Mouse (Mus musculus): ENCODE measurements around the gene Sypl. TPM values are rescaled to one million over a fixed set of nuclear protein-coding genes. Genes with fewer than 3 reads are reported as not detected.
"Not testable (repeated sequence)": the region's sequence is repeated elsewhere in the genome, so short reads cannot be mapped to it uniquely, and the experiment has no call there.

Sypl gene
- polyA plus RNA-seq, 1 experiment from 2014 or later, result 50.9 TPM

GRCm38 (mm10) chr12:32989731-32990130 is 36.0 kb downstream of the Sypl start:
- Histone ChIP-seq H3K27ac (no peak overlapping the region), H3K4me3 (no peak overlapping the region), H3K27me3 (no peaks in the 10 kb centered on the region), H3K4me1 (no peaks in the 10 kb centered on the region), H3K36me3 (no peaks in the 10 kb centered on the region), H3K9me3 (replicated peaks) (no peaks in the 10 kb centered on the region), H3K4me2 (replicated peaks) (no peak overlapping the region), H3K9ac (no peak overlapping the region)
- ATAC-seq (ENCODE audit: low FRiP score), result no peak
- 73% methylated on average over 12 of the region's 12 CpGs for WGBS

DNA sequence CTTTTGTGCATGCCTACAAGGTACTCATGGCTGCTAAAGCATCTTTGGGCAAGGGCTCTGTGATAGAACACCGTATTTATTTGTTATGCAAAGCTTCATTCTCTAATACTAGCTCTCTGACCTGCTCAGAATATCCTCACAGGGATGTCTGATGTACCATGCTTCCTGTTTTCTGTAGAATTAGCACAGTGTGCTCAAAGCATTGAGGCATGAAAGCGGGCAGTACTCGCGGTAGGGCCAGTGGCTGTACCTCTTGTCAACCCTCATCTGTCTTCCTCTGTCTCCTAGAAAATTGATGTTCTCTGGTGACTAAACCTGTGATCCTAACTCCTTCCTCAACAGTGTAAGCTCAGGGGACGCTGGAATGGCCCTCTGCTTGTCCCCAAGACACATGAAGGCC is 40.4 kb downstream of the Sypl start:
- 76% methylated on average over 5 of the region's 5 CpGs for WGBS
- ATAC-seq (ENCODE audit: low FRiP score), result no peak
- H3K9ac ChIP-seq, result no peak overlapping the region

GRCm38 (mm10) chr12:32995081-32995834 is 41.6 kb downstream of the Sypl start:
- Histone ChIP-seq H3K36me3 (no peaks in the 10 kb centered on the region), H3K27ac (no peak overlapping the region), H3K4me2 (replicated peaks) (no peak overlapping the region), H3K9ac (no peak overlapping the region), H3K27me3 (no peaks in the 10 kb centered on the region), H3K4me1 (no peaks in the 10 kb centered on the region), H3K9me3 (replicated peaks) (no peaks in the 10 kb centered on the region), H3K4me3 (no peak overlapping the region)
- no peak for ATAC-seq (ENCODE audit: low FRiP score)
- 78% methylated on average over 4 of the region's 4 CpGs for WGBS

More for the DNA sequence above, 40.4 kb downstream of the Sypl start:
- H3K27ac ChIP-seq, result no peak overlapping the region
- H3K4me3 ChIP-seq, result no peak overlapping the region
- no peaks in the 10 kb centered on the region for H3K9me3 ChIP-seq (replicated peaks)
- no peaks in the 10 kb centered on the region for H3K27me3 ChIP-seq
- H3K4me2 ChIP-seq (replicated peaks), result no peak overlapping the region
- H3K4me1 ChIP-seq, result no peaks in the 10 kb centered on the region
- no peaks in the 10 kb centered on the region for H3K36me3 ChIP-seq

- 79% methylated on average over 4 of the region's 5 CpGs for WGBS
- no peak for ATAC-seq (ENCODE audit: low FRiP score)
- no peaks in the 10 kb centered on the region for H3K4me1 ChIP-seq
- no peak overlapping the region for H3K27ac ChIP-seq
- H3K9ac ChIP-seq, result no peak overlapping the region
- no peaks in the 10 kb centered on the region for H3K36me3 ChIP-seq
- H3K9me3 ChIP-seq (replicated peaks), result no peaks in the 10 kb centered on the region
- H3K27me3 ChIP-seq, result no peaks in the 10 kb centered on the region
- no peak overlapping the region for H3K4me3 ChIP-seq
- H3K4me2 ChIP-seq (replicated peaks), result no peak overlapping the region
Measured at GRCm38 (mm10) chr12:32998766-32999165, 45.1 kb downstream of the Sypl start.

- 34% methylated on average over 3 of the region's 3 CpGs for WGBS
- H3K4me2 ChIP-seq (replicated peaks); H3K36me3 ChIP-seq; H3K9me3 ChIP-seq (replicated peaks); H3K27me3 ChIP-seq; ATAC-seq (ENCODE audit: low FRiP score); H3K4me3 ChIP-seq; H3K4me1 ChIP-seq; H3K9ac ChIP-seq; H3K27ac ChIP-seq: not testable (repeated sequence)
Measured at GRCm38 (mm10) chr12:32999778-33000177, 46.1 kb downstream of the Sypl start.

GRCm38 (mm10) chr12:33000402-33000801 is 46.7 kb downstream of the Sypl start:
- no peaks in the 10 kb centered on the region for H3K27me3 ChIP-seq
- no peaks in the 10 kb centered on the region for H3K4me1 ChIP-seq
- H3K9me3 ChIP-seq (replicated peaks), result no peaks in the 10 kb centered on the region
- no peak for ATAC-seq (ENCODE audit: low FRiP score)
- 67% methylated on average over 4 of the region's 4 CpGs for WGBS
- H3K4me3 ChIP-seq, result no peak overlapping the region
- H3K4me2 ChIP-seq (replicated peaks), result no peak overlapping the region
- H3K36me3 ChIP-seq, result no peaks in the 10 kb centered on the region
- H3K27ac ChIP-seq, result no peak overlapping the region
- no peak overlapping the region for H3K9ac ChIP-seq

GRCm38 (mm10) chr12:33003339-33003965 is 49.8 kb downstream of the Sypl start:
- no peaks in the 10 kb centered on the region for H3K9me3 ChIP-seq (replicated peaks)
- H3K4me1 ChIP-seq, result no peaks in the 10 kb centered on the region
- no peak overlapping the region for H3K4me3 ChIP-seq
- no peak for ATAC-seq (ENCODE audit: low FRiP score)
- no peaks in the 10 kb centered on the region for H3K36me3 ChIP-seq
- 67% methylated on average over 8 of the region's 8 CpGs for WGBS
- no peak overlapping the region for H3K9ac ChIP-seq
- no peaks in the 10 kb centered on the region for H3K27me3 ChIP-seq
- H3K27ac ChIP-seq, result no peak overlapping the region
- no peak overlapping the region for H3K4me2 ChIP-seq (replicated peaks)

GRCm38 (mm10) chr12:33005858-33006257 is 52.2 kb downstream of the Sypl start:
- Histone ChIP-seq H3K9ac (no peak overlapping the region), H3K36me3 (no peaks in the 10 kb centered on the region), H3K4me2 (replicated peaks) (no peak overlapping the region), H3K27me3 (0 out of 2 replicates have a peak, but pooled peaks cover 4% of the 10 kb centered on the region), H3K4me3 (no peak overlapping the region), H3K27ac (no peak overlapping the region), H3K9me3 (replicated peaks) (no peaks in the 10 kb centered on the region), H3K4me1 (no peaks in the 10 kb centered on the region)
- WGBS, result 76% methylated on average over 5 of the region's 5 CpGs
- ATAC-seq (ENCODE audit: low FRiP score), result no peak

DNA sequence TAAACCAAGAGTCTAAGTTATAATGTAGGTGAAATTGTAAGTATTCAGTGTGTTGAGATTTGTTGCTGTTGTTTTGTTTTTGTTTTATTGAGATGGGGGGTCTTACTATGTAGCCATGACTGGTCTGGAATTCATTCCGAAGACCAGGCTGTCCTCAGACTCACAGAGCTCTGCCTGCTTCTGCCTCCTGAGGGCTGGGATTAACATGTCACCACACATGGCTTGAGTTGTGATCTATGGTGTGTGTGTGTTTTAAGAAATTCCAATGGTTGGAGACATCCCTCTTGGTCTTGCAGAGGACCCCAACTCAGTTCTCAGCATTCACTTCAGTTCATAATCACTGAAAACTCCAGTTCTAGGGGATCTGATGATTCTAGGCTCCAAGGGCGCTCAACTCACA is 53.5 kb downstream of the Sypl start:
- H3K36me3 ChIP-seq, result no peaks in the 10 kb centered on the region
- no peak for ATAC-seq (ENCODE audit: low FRiP score)
- no peak overlapping the region for H3K27ac ChIP-seq
- no peak overlapping the region for H3K4me2 ChIP-seq (replicated peaks)
- no peak overlapping the region for H3K9ac ChIP-seq
- H3K4me3 ChIP-seq, result no peak overlapping the region
- H3K9me3 ChIP-seq (replicated peaks), result 0 out of 2 replicates have a peak, but pooled peaks cover 3% of the 10 kb centered on the region
- WGBS, result 94% methylated on average over 2 of the region's 2 CpGs
- 0 out of 2 replicates have a peak, but pooled peaks cover 4% of the 10 kb centered on the region for H3K27me3 ChIP-seq
- H3K4me1 ChIP-seq, result no peaks in the 10 kb centered on the region

DNA sequence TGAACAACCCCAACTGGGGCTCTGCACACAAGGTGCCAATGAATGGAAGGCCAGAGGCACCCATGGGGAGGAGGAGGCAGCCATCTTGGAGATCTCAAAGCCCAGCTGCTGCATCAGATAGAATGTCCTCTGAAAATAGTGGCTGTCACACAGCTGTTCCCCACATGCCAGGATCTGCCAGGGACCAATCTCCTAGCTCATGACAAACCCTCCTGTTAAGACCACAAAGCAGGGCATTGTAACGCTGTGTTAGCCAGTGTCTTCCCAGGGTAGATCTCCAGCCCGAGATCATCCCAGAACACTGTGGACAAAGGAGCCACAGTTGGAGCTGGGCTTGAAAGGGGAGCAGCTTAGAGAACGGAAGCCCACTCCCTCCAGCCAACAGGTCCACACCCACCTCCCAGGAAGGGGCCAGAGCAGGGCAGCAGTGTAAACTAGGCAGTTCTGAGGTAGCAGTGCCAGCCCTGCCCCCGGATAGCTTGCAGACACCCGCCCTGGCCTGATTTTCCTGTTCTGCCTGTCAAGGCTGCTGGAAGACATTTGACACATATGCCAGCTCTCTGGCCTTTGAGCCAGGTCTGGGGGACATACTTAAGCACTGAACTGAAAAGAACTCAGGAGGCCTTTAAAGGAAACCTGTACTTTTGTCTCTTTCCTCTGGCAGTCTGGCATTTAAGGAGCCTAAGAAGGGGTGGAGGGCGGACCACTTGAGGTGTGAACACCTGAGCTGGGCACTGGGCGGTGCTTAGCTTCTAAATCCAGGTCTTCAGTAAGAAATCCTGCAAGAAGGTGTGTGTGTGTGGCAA is 54.8 kb downstream of the Sypl start:
- H3K4me3 ChIP-seq, result no peak overlapping the region
- 0 out of 2 replicates have a peak, but pooled peaks cover 3% of the 10 kb centered on the region for H3K9me3 ChIP-seq (replicated peaks)
- H3K27me3 ChIP-seq, result 0 out of 2 replicates have a peak, but pooled peaks cover 4% of the 10 kb centered on the region
- no peak overlapping the region for H3K4me2 ChIP-seq (replicated peaks)
- ATAC-seq (ENCODE audit: low FRiP score), result no peak
- no peaks in the 10 kb centered on the region for H3K36me3 ChIP-seq
- H3K4me1 ChIP-seq, result no peaks in the 10 kb centered on the region
- no peak overlapping the region for H3K9ac ChIP-seq
- WGBS, result 47% methylated on average over 7 of the region's 7 CpGs
- no peak overlapping the region for H3K27ac ChIP-seq

- peaks cover 3% of the 10 kb centered on the region; the same call in 1 of the 2 replicates for H3K4me1 ChIP-seq
- 92% methylated on average over 6 of the region's 6 CpGs for WGBS
- H3K27me3 ChIP-seq, result 0 out of 2 replicates have a peak, but pooled peaks cover 4% of the 10 kb centered on the region
- H3K4me3 ChIP-seq, result no peak overlapping the region
- no peaks in the 10 kb centered on the region for H3K36me3 ChIP-seq
- no peak for ATAC-seq (ENCODE audit: low FRiP score)
- no peak overlapping the region for H3K27ac ChIP-seq
- H3K4me2 ChIP-seq (replicated peaks), result no peak overlapping the region
- H3K9me3 ChIP-seq (replicated peaks), result 0 out of 2 replicates have a peak, but pooled peaks cover 3% of the 10 kb centered on the region
- no peak overlapping the region for H3K9ac ChIP-seq
Measured at GRCm38 (mm10) chr12:33009206-33009966, 55.7 kb downstream of the Sypl start.

Data from hindbrain, embryonic 12.5 days (tissue).